Mouse (Mus musculus): ENCODE measurements around the gene Asb12. TPM values are rescaled to one million over a fixed set of nuclear protein-coding genes. Genes with fewer than 3 reads are reported as not detected.

Asb12 gene
- polyA plus RNA-seq, 1 experiment: 0.86 TPM

DNA sequence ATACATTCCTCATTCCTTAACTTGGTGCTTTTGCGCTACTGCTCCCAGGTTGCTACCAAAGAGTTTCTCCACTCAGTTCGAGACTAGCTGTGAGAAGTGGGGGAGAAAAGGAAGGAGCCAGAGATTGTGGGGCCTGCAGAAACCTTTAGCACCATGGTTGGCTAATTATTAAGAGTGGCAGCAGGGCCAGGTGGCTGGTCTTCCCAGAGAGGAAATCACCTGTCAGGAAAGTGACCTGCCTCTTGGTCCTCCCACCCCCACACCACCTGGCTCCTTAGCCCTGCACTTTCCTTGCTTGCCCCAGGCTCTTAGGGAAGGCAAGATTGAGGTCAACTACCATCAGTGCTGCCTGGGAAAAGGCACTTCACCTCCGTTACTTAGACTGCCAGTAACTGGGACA is 112.6 kb downstream of the Asb12 start:
- no peaks in the 10 kb centered on the region for H3K27me3 ChIP-seq (replicated peaks; ENCODE audit: control insufficient read depth, insufficient read depth, low read length)
- peak overlapping the region; percentile 61 for H3K4me3 ChIP-seq (ENCODE audit: insufficient read depth, low read depth, low read length)
- peak; percentile 81 for DNase-seq
- no peaks in the 10 kb centered on the region; the same call in 1 of the 2 replicates for H3K4me1 ChIP-seq (ENCODE audit: control insufficient read depth, insufficient read depth, low read length)
- H3K36me3 ChIP-seq (ENCODE audit: control insufficient read depth, insufficient read depth, low read length): no peaks in the 10 kb centered on the region
- peak overlapping the region; percentile 92 for H3K27ac ChIP-seq (ENCODE audit: insufficient read depth, low read depth, low read length)
- 13% methylated on average over 3 of the region's 3 CpGs for WGBS
- no peak for TF ChIP-seq POLR2A (IDR thresholded peaks at IDR 0.05; ENCODE audit: low read depth, low read length)
- TF ChIP-seq CTCF (conservative IDR thresholded peaks at IDR 0.05; ENCODE audit: insufficient read depth, insufficient read length, low read depth, low read length): no peak

DNA sequence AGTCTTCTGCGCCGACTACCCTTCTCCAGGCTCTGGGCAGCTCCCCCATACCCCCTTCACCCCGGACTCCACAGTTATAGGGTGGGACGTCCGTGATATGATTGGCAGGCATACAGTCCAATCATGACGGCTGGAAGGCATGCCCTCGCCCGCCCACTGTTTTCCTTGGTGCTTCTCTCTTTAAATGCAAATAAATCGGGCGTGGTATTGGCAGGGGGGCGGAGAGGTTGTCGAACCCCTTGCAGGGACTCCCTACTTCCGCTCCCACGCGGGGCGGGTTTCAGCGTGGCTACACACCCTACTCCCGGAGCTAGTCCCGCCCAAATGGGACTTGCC is 113.0 kb downstream of the Asb12 start, which contains the start of gene Amer1:
Amer1 (minus strand) TSS at position 97 of the 336 bp plus-strand sequence.
- TF ChIP-seq POLR2A (IDR thresholded peaks at IDR 0.05; ENCODE audit: low read depth, low read length) (peak; percentile 28), CTCF (conservative IDR thresholded peaks at IDR 0.05; ENCODE audit: insufficient read depth, insufficient read length, low read depth, low read length) (no peak)
- Histone ChIP-seq H3K4me3 (ENCODE audit: insufficient read depth, low read depth, low read length) (peak within 1 kb of the TSS; percentile 61), H3K4me1 (ENCODE audit: control insufficient read depth, insufficient read depth, low read length) (no peaks in the 10 kb centered on the region; the same call in 1 of the 2 replicates), H3K36me3 (ENCODE audit: control insufficient read depth, insufficient read depth, low read length) (no peaks in the 10 kb centered on the region), H3K27me3 (replicated peaks; ENCODE audit: control insufficient read depth, insufficient read depth, low read length) (no peaks in the 10 kb centered on the region), H3K27ac (ENCODE audit: insufficient read depth, low read depth, low read length) (peak within 1 kb of the TSS; percentile 92)
- under 1% methylated on average over 19 of the region's 19 CpGs for WGBS
- DNase-seq: peak; percentile 97

DNA sequence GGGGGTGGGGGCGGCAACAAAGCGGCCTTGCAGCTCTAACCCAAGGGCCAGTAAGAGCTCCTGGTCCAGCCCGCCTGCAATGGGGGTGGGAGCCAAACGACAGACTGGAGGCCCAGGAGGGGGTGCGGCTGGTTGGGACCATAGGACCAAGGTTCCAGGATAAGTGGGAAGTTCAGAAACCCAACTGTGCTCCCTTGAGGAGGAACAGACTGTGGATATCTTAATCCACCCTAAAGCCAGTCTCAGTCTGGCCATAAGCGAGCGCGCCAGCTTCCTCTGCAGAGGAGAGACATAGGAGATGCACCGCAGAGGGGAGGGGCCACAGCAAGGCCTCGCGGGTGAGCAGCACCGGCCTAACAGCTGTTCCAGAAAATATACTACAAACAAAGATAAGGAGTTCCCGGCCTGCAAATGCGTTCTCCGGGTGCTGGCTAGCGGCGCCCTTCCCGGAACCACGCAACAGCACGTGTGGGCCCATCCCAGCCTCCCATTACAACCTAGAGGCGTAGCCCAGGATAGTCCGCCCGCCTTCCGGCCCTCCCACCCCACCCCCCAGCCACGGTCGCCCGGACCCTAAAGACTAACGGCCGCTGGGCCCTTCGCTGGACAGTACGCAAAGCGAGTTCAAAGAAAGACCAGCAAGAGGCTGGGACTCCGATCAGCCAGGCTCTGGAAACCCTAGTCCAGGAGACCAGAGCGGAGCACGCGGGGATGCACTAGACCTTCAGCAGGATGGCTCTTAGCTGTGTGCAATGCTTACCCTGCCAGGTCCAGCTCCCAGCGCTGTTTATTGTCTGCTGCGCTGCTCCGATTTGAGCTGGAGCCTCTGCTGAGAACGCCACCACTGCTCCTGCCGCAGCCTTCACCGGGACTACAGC is 113.7 kb downstream of the Asb12 start:
- peak; percentile 57 for DNase-seq
- peak overlapping the region; percentile 26; the same call in 1 of the 2 replicates for H3K27ac ChIP-seq (ENCODE audit: insufficient read depth, low read depth, low read length)
- WGBS: under 1% methylated on average over 40 of the region's 42 CpGs

DNA sequence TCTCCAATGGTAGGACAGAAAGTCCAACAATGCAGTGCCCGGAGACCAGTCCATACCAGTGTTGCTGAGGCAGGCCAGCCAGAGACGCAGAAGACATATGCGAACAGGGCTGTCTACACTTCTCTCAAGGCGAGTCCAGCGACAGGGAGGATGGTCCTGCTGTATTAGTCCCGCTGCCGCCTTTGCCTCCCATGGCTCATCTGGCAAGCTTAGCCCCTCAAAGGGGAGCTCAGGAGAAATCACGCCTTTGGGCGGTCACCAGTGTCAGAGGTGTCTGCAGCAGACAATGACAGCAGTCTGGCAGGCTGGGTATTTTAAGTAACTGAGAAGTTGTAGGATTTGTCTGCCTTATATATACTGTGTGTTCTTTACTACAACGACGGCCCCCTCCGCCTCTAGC is 114.4 kb downstream of the Asb12 start:
- no peak overlapping the region for H3K27ac ChIP-seq (ENCODE audit: insufficient read depth, low read depth, low read length)
- no peaks in the 10 kb centered on the region for H3K36me3 ChIP-seq (ENCODE audit: control insufficient read depth, insufficient read depth, low read length)
- no peaks in the 10 kb centered on the region for H3K27me3 ChIP-seq (replicated peaks; ENCODE audit: control insufficient read depth, insufficient read depth, low read length)
- WGBS: 31% methylated on average over 12 of the region's 12 CpGs
- DNase-seq: no peak
- peak overlapping the region; percentile 13 for H3K4me3 ChIP-seq (ENCODE audit: insufficient read depth, low read depth, low read length)
- no peaks in the 10 kb centered on the region; the same call in 1 of the 2 replicates for H3K4me1 ChIP-seq (ENCODE audit: control insufficient read depth, insufficient read depth, low read length)
- TF ChIP-seq POLR2A (IDR thresholded peaks at IDR 0.05; ENCODE audit: low read depth, low read length): no peak
- TF ChIP-seq CTCF (conservative IDR thresholded peaks at IDR 0.05; ENCODE audit: insufficient read depth, insufficient read length, low read depth, low read length): no peak

More for the DNA sequence above, 113.7 kb downstream of the Asb12 start:
- no peaks in the 10 kb centered on the region; the same call in 1 of the 2 replicates for H3K4me1 ChIP-seq (ENCODE audit: control insufficient read depth, insufficient read depth, low read length)
- no peaks in the 10 kb centered on the region for H3K27me3 ChIP-seq (replicated peaks; ENCODE audit: control insufficient read depth, insufficient read depth, low read length)
- H3K4me3 ChIP-seq (ENCODE audit: insufficient read depth, low read depth, low read length): peak overlapping the region; percentile 61
- TF ChIP-seq POLR2A (IDR thresholded peaks at IDR 0.05; ENCODE audit: low read depth, low read length): no peak
- no peak for TF ChIP-seq CTCF (conservative IDR thresholded peaks at IDR 0.05; ENCODE audit: insufficient read depth, insufficient read length, low read depth, low read length)
- no peaks in the 10 kb centered on the region for H3K36me3 ChIP-seq (ENCODE audit: control insufficient read depth, insufficient read depth, low read length)

- H3K36me3 ChIP-seq (ENCODE audit: control insufficient read depth, insufficient read depth, low read length): no peaks in the 10 kb centered on the region
- TF ChIP-seq POLR2A (IDR thresholded peaks at IDR 0.05; ENCODE audit: low read depth, low read length): no peak
- WGBS: 43% methylated on average over 1 of the region's 1 CpGs
- no peak for DNase-seq
- no peaks in the 10 kb centered on the region for H3K27me3 ChIP-seq (replicated peaks; ENCODE audit: control insufficient read depth, insufficient read depth, low read length)
- H3K4me1 ChIP-seq (ENCODE audit: control insufficient read depth, insufficient read depth, low read length): no peaks in the 10 kb centered on the region; the same call in 1 of the 2 replicates
- H3K27ac ChIP-seq (ENCODE audit: insufficient read depth, low read depth, low read length): no peak overlapping the region
- no peak overlapping the region for H3K4me3 ChIP-seq (ENCODE audit: insufficient read depth, low read depth, low read length)
These were observed 115.5 kb downstream of the Asb12 start for GRCm38 (mm10) chrX:95442261-95442660.

- Histone ChIP-seq H3K27ac (ENCODE audit: insufficient read depth, low read depth, low read length) (no peak overlapping the region; the same call in 1 of the 2 replicates), H3K36me3 (ENCODE audit: control insufficient read depth, insufficient read depth, low read length) (no peaks in the 10 kb centered on the region), H3K27me3 (replicated peaks; ENCODE audit: control insufficient read depth, insufficient read depth, low read length) (no peaks in the 10 kb centered on the region), H3K4me3 (ENCODE audit: insufficient read depth, low read depth, low read length) (no peak overlapping the region), H3K4me1 (ENCODE audit: control insufficient read depth, insufficient read depth, low read length) (no peaks in the 10 kb centered on the region; the same call in 1 of the 2 replicates)
- no peak for TF ChIP-seq CTCF (conservative IDR thresholded peaks at IDR 0.05; ENCODE audit: insufficient read depth, insufficient read length, low read depth, low read length)
- TF ChIP-seq POLR2A (IDR thresholded peaks at IDR 0.05; ENCODE audit: low read depth, low read length): no peak
- no peak for DNase-seq
These were observed 116.5 kb downstream of the Asb12 start for GRCm38 (mm10) chrX:95441290-95441689.

GRCm38 (mm10) chrX:95438491-95438890 is 119.3 kb downstream of the Asb12 start:
- 86% methylated on average over 4 of the region's 4 CpGs for WGBS
- no peaks in the 10 kb centered on the region for H3K4me1 ChIP-seq (ENCODE audit: control insufficient read depth, insufficient read depth, low read length)
- no peak for TF ChIP-seq CTCF (conservative IDR thresholded peaks at IDR 0.05; ENCODE audit: insufficient read depth, insufficient read length, low read depth, low read length)
- no peak for DNase-seq
- no peak overlapping the region for H3K4me3 ChIP-seq (ENCODE audit: insufficient read depth, low read depth, low read length)
- no peaks in the 10 kb centered on the region for H3K27me3 ChIP-seq (replicated peaks; ENCODE audit: control insufficient read depth, insufficient read depth, low read length)
- no peaks in the 10 kb centered on the region for H3K36me3 ChIP-seq (ENCODE audit: control insufficient read depth, insufficient read depth, low read length)
- no peak overlapping the region for H3K27ac ChIP-seq (ENCODE audit: insufficient read depth, low read depth, low read length)

All from kidney, adult 2 months (tissue).